Mouse (Mus musculus) megakaryocyte, embryonic 14.5 days (primary cell): Measurements from ENCODE around the gene Rin1.

Experiments
- FLI1 ChIP-seq: IDR thresholded peaks from 2 replicates; pipeline ENCODE4 v1.6.1; 2012; ENCODE audit warnings: low read length, inconsistent platforms, mixed read lengths
- GATA1 ChIP-seq: IDR thresholded peaks from 3 replicates; pipeline ENCODE4 v1.6.1; 2012; ENCODE audit warnings: mixed read lengths, low read length, inconsistent platforms, borderline replicate concordance

- TF ChIP-seq FLI1 (no peak), GATA1 (no peak)
These were observed 19.7 kb downstream of the Rin1 start for GRCm38 (mm10) chr19:5069978-5070377.
